Mouse (Mus musculus) stomach, postnatal 0 days (tissue): ENCODE measurements around the gene Rnf135. TPM values are rescaled to one million over a fixed set of nuclear protein-coding genes. Genes with fewer than 3 reads are reported as not detected.
"Not testable (repeated sequence)": the region's sequence is repeated elsewhere in the genome, so short reads cannot be mapped to it uniquely, and the experiment has no call there.

Source experiments
- ATAC-seq: fragments of 200-750 bp; cut with Nextera tagmentation; 2 replicates; pipeline ENCODE4 v1.8.0; 2017; ENCODE audit not compliant: low FRiP score, low TSS enrichment
- DNase-seq: peaks from one replicate; pipeline ENCODE4 v3.0.0-alpha.2; 2016; ENCODE audit warnings: low spot score
- H3K27ac ChIP-seq: fragments of 300-500 bp; sonication (generic); replicated peaks from 2 replicates; pipeline ENCODE4 v1.5.1; 2014; ENCODE audit warnings: mild to moderate bottlenecking, control low read depth
- H3K27me3 ChIP-seq: fragments of 300-500 bp; sonication (generic); 2 replicates; pipeline ENCODE4 v1.6.1; 2014; ENCODE audit warnings: low read length; ENCODE audit not compliant: control insufficient read depth, insufficient read depth
- H3K36me3 ChIP-seq: fragments of 300-500 bp; sonication (generic); 2 replicates; pipeline ENCODE4 v1.6.1; 2014; ENCODE audit warnings: low read length, mixed read lengths; ENCODE audit not compliant: control insufficient read depth, insufficient read depth
- H3K4me1 ChIP-seq: fragments of 300-500 bp; sonication (generic); replicated peaks from 2 replicates; pipeline ENCODE4 v1.6.1; 2014; ENCODE audit warnings: antibody characterized with exemption; ENCODE audit not compliant: control insufficient read depth, insufficient read depth
- H3K4me2 ChIP-seq: fragments of 300-500 bp; sonication (generic); replicated peaks from 2 replicates; pipeline ENCODE4 v1.6.1; 2014; ENCODE audit warnings: low read depth, mild to moderate bottlenecking, control low read depth, moderate library complexity
- H3K4me3 ChIP-seq: fragments of 300-500 bp; sonication (generic); 2 replicates; pipeline ENCODE4 v1.5.1; 2014; ENCODE audit warnings: low read depth, low read length, control low read depth
- H3K9ac ChIP-seq: fragments of 300-500 bp; sonication (generic); 2 replicates; pipeline ENCODE4 v1.6.1; 2014; ENCODE audit warnings: mild to moderate bottlenecking, low read length, control low read depth, mixed read lengths
- H3K9me3 ChIP-seq: fragments of 300-500 bp; sonication (generic); 2 replicates; pipeline ENCODE4 v1.6.1; 2016; ENCODE audit warnings: low read length; ENCODE audit not compliant: control insufficient read depth
- CTCF ChIP-seq: IDR thresholded peaks from 2 replicates; pipeline ENCODE4 v1.5.1; 2016; ENCODE audit warnings: antibody characterized with exemption, low read depth, mild to moderate bottlenecking, moderate library complexity
- EP300 ChIP-seq: optimal IDR thresholded peaks from 2 replicates; pipeline ENCODE3; 2016; ENCODE audit warnings: antibody characterized with exemption
- WGBS: fragments of 180-500 bp; shearing (Covaris S2); extraction: QIAGEN DNeasy Blood & Tissue Kit; methylation state at CpG from one replicate; pipeline ENCODE4 v1.1.7; 2014; 5-methylcytosine and 5-hydroxymethylcytosine counted together
- polyA plus RNA-seq: library from polyadenylated mRNA; unstranded; fragments of >200 nt; fragmentation: Nextera tagmentation; extraction: Ambion mirVana; gene quantifications from 2 replicates; pipeline ENCODE4 v1.2.1, GENCODE M21; 2015

The Rnf135 gene
- polyA plus RNA-seq, 1 experiment from 2014 or later: 7.5 TPM

- no peaks in the 10 kb centered on the region for H3K27me3 ChIP-seq
- WGBS: 88% methylated on average over 2 of the region's 2 CpGs
- DNase-seq (no peak), ATAC-seq (no peak)
- H3K9me3 ChIP-seq: no peaks in the 10 kb centered on the region
- no peak overlapping the region for H3K4me3 ChIP-seq
- no peaks in the 10 kb centered on the region for H3K4me1 ChIP-seq
- H3K27ac ChIP-seq: no peak overlapping the region
- no peak overlapping the region for H3K9ac ChIP-seq
- no peak overlapping the region for H3K4me2 ChIP-seq
- H3K36me3 ChIP-seq: no peaks in the 10 kb centered on the region; the same call in 1 of the 2 replicates
- TF ChIP-seq CTCF (no peak), EP300 (no peak)
These were observed 28.6 kb downstream of the Rnf135 start for GRCm38 (mm10) chr11:80212282-80212681.

GRCm38 (mm10) chr11:80215291-80215690, 31.6 kb downstream of the Rnf135 start:
- ATAC-seq (peak; percentile 48; the same call in 1 of the 2 replicates), DNase-seq (no peak)
- Histone ChIP-seq H3K4me3 (no peak overlapping the region), H3K27me3 (no peaks in the 10 kb centered on the region), H3K36me3 (no peaks in the 10 kb centered on the region; the same call in 1 of the 2 replicates), H3K9me3 (no peaks in the 10 kb centered on the region), H3K4me2 (no peak overlapping the region), H3K9ac (no peak overlapping the region), H3K27ac (no peak overlapping the region), H3K4me1 (no peaks in the 10 kb centered on the region)
- 69% methylated on average over 3 of the region's 3 CpGs for WGBS
- TF ChIP-seq EP300 (no peak), CTCF (no peak)

- Histone ChIP-seq H3K27me3 (no peaks in the 10 kb centered on the region), H3K9ac (no peak overlapping the region), H3K9me3 (no peaks in the 10 kb centered on the region), H3K36me3 (no peaks in the 10 kb centered on the region; the same call in 1 of the 2 replicates), H3K4me3 (no peak overlapping the region), H3K27ac (no peak overlapping the region), H3K4me1 (no peaks in the 10 kb centered on the region), H3K4me2 (no peak overlapping the region)
- no peak for TF ChIP-seq EP300
- WGBS: 70% methylated on average over 11 of the region's 11 CpGs
- no peak for DNase-seq
- ATAC-seq: 0 out of 2 replicates have a peak, but pooled peaks have one; percentile 60
These were observed 35.1 kb downstream of the Rnf135 start for GRCm38 (mm10) chr11:80218657-80219293.

- not testable (repeated sequence) for H3K9ac ChIP-seq, H3K9me3 ChIP-seq, H3K27ac ChIP-seq, H3K4me2 ChIP-seq, H3K4me1 ChIP-seq, ATAC-seq, H3K4me3 ChIP-seq, H3K27me3 ChIP-seq, DNase-seq
- peaks cover 13% of the 10 kb centered on the region for H3K36me3 ChIP-seq
- WGBS: 88% methylated on average over 3 of the region's 5 CpGs
These were observed 46.4 kb downstream of the Rnf135 start for GRCm38 (mm10) chr11:80230066-80230465.

- H3K9ac ChIP-seq: no peak overlapping the region
- H3K36me3 ChIP-seq: peaks cover 10% of the 10 kb centered on the region
- 70% methylated on average over 3 of the region's 3 CpGs for WGBS
- H3K27ac ChIP-seq: no peak overlapping the region
- no peak overlapping the region for H3K4me3 ChIP-seq
- TF ChIP-seq EP300 (no peak), CTCF (no peak)
- no peaks in the 10 kb centered on the region for H3K4me1 ChIP-seq
- no peak overlapping the region for H3K4me2 ChIP-seq
- no peak for ATAC-seq
- no peak for DNase-seq
- H3K27me3 ChIP-seq: no peaks in the 10 kb centered on the region
- H3K9me3 ChIP-seq: no peaks in the 10 kb centered on the region
These were observed 53.6 kb downstream of the Rnf135 start for GRCm38 (mm10) chr11:80237278-80237677.

GRCm38 (mm10) chr11:80238306-80238705, 54.7 kb downstream of the Rnf135 start:
- Histone ChIP-seq H3K36me3 (peaks cover 13% of the 10 kb centered on the region), H3K4me3 (no peak overlapping the region), H3K9ac (no peak overlapping the region), H3K9me3 (no peaks in the 10 kb centered on the region), H3K27ac (no peak overlapping the region), H3K27me3 (no peaks in the 10 kb centered on the region), H3K4me1 (no peaks in the 10 kb centered on the region), H3K4me2 (no peak overlapping the region)
- ATAC-seq: no peak
- 83% methylated on average over 4 of the region's 4 CpGs for WGBS
- no peak for TF ChIP-seq CTCF
- TF ChIP-seq EP300: no peak
- no peak for DNase-seq
